Comparison of ENCODE assay signal across 8 mouse cellular contexts in the genomic region with DNA sequence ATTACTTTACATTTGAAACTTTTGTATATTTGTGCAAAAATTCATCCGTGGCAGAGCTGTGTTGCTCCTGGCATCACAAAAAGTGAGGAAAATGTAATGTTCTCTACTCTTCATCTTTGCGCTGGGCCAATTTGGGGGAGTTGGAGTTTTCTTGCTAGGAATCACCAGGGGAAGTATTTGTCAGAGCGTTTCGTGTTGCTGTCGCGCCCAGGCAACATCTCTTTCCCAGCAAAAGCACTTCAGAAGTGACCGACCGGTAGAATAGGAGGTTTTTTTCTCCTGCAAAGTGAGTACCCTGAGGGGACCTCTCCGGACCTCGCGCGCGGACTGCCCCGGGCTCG. TPM values are rescaled to one million over a fixed set of nuclear protein-coding genes. Genes with fewer than 3 reads are reported as not detected.
DNase-seq lines count a peak whose midpoint lies in the region; ATAC-seq and TF ChIP-seq lines count a peak whose summit lies in the region.

No protein-coding gene starts in this region.

- H3K9me3 ChIP-seq in limb, embryonic 13.5 days = no peaks in the 10 kb centered on the region
- no peaks in the 10 kb centered on the region for H3K9me3 ChIP-seq in stomach, embryonic 15.5 days

- ATAC-seq in limb, embryonic 13.5 days (ENCODE audit: low FRiP score, low read depth) = no peak
- no peak for ATAC-seq in stomach, embryonic 15.5 days (ENCODE audit: insufficient read depth, low FRiP score, low read depth)

- under 1% methylated on average over 15 of the region's 15 CpGs for WGBS in cerebellum, adult 2 months
- whole genome bisulfite sequencing in spleen, adult 2 months = 7% methylated on average over 15 of the region's 15 CpGs
- under 1% methylated on average over 15 of the region's 15 CpGs for WGBS in limb, embryonic 13.5 days
- under 1% methylated on average over 15 of the region's 15 CpGs for WGBS in stomach, embryonic 15.5 days

- TF ChIP-seq POLR2A in cerebellum, adult 2 months (IDR thresholded peaks at IDR 0.05; ENCODE audit: borderline replicate concordance, insufficient read depth, low read length) = no peak
- TF ChIP-seq POLR2A in spleen, adult 2 months (IDR thresholded peaks at IDR 0.05; ENCODE audit: low read depth, low read length) = no peak

- no peak for DNase-seq in cerebellum, adult 2 months
- DNase-seq in cerebellum, adult 11 months = no peak
- DNase-seq in spleen, adult 2 months (ENCODE audit: low read depth in 1 of 2, low spot score in 2 of 2) = no peak
- no peak for DNase-seq in spleen, postnatal 4 days (ENCODE audit: low spot score in 2 of 2)
- DNase-seq in thymus, postnatal 0 days (ENCODE audit: low spot score) = no peak
- DNase-seq in left cerebral cortex, postnatal 36 days (ENCODE audit: low spot score in 2 of 2) = no peak

- no peaks in the 10 kb centered on the region for H3K27me3 ChIP-seq in cerebellum, adult 2 months (ENCODE audit: control insufficient read depth, insufficient read depth, low read length)
- H3K27me3 ChIP-seq in spleen, adult 2 months (ENCODE audit: control insufficient read depth, insufficient read depth, low read length) = no peaks in the 10 kb centered on the region
- no peaks in the 10 kb centered on the region for H3K27me3 ChIP-seq in limb, embryonic 13.5 days
- no peaks in the 10 kb centered on the region for H3K27me3 ChIP-seq in stomach, embryonic 15.5 days (replicated peaks)

- H3K4me3 ChIP-seq in cerebellum, adult 2 months (replicated peaks; ENCODE audit: insufficient read depth, low read depth, low read length) = peak overlapping the region; percentile 89
- peak overlapping the region; percentile 96 for H3K4me3 ChIP-seq in spleen, adult 2 months (ENCODE audit: extremely low read depth, insufficient read depth, insufficient read length)
- peak overlapping the region; percentile 88 for H3K4me3 ChIP-seq in limb, embryonic 13.5 days
- H3K4me3 ChIP-seq in stomach, embryonic 15.5 days (replicated peaks) = peak overlapping the region; percentile 90

- intact Hi-C loops in left cerebral cortex, postnatal 36 days (cut with DNase I) = loop anchor here (10.0 kb wide), 1 partner anchor 134 kb away; no protein-coding TSS in a partner anchor

- H3K9ac ChIP-seq in limb, embryonic 13.5 days = peak overlapping the region; percentile 98
- no peak overlapping the region; the same call in 1 of the 2 replicates for H3K9ac ChIP-seq in stomach, embryonic 15.5 days

- peaks cover 5% of the 10 kb centered on the region; the same call in 1 of the 2 replicates for H3K4me1 ChIP-seq in cerebellum, adult 2 months (ENCODE audit: control insufficient read depth, insufficient read depth, low read length)
- H3K4me1 ChIP-seq in spleen, adult 2 months (ENCODE audit: control insufficient read depth, insufficient read depth, insufficient read length) = peaks cover 9% of the 10 kb centered on the region
- peaks cover 34% of the 10 kb centered on the region for H3K4me1 ChIP-seq in limb, embryonic 13.5 days
- peaks cover 19% of the 10 kb centered on the region for H3K4me1 ChIP-seq in stomach, embryonic 15.5 days

- no peak for TF ChIP-seq CTCF in cerebellum, adult 2 months (IDR thresholded peaks at IDR 0.05; ENCODE audit: borderline replicate concordance, insufficient read depth, low read depth, low read length)
- TF ChIP-seq CTCF in spleen, adult 2 months (IDR thresholded peaks at IDR 0.05; ENCODE audit: extremely low read depth, insufficient read depth, insufficient read length, insufficient replicate concordance) = no peak

- peak overlapping the region; percentile 65; the same call in 1 of the 2 replicates for H3K27ac ChIP-seq in cerebellum, adult 2 months (ENCODE audit: insufficient read depth, low read length)
- peak overlapping the region; percentile 99 for H3K27ac ChIP-seq in spleen, adult 2 months (ENCODE audit: insufficient read depth, low read length)
- H3K27ac ChIP-seq in limb, embryonic 13.5 days = peak overlapping the region; percentile 95
- peak overlapping the region; percentile 99 for H3K27ac ChIP-seq in stomach, embryonic 15.5 days

- peak overlapping the region; percentile 70 for H3K4me2 ChIP-seq in limb, embryonic 13.5 days (replicated peaks)
- H3K4me2 ChIP-seq in stomach, embryonic 15.5 days = peak overlapping the region; percentile 63

- H3K36me3 ChIP-seq in spleen, adult 2 months (ENCODE audit: control insufficient read depth, insufficient read depth, low read length) = 0 out of 2 replicates have a peak, but pooled peaks cover 3% of the 10 kb centered on the region
- H3K36me3 ChIP-seq in limb, embryonic 13.5 days = peaks cover 5% of the 10 kb centered on the region
- H3K36me3 ChIP-seq in stomach, embryonic 15.5 days = 0 out of 2 replicates have a peak, but pooled peaks cover 3% of the 10 kb centered on the region

RNA-seq across cellular contexts. Expression of gene Wdr78, which starts 4.5 kb away (rescaled TPM):
- 4.1 and 5.3 TPM in 2 replicates for polyA plus RNA-seq in cerebellum, adult 2 months (2012; rRNA removed)
- polyA plus RNA-seq in spleen, adult 2 months (2012; rRNA removed) = 0.57 and 1.2 TPM in 2 replicates
- 3.7 and 3.8 TPM in 2 replicates for polyA plus RNA-seq in limb, embryonic 13.5 days (2015; fragmentation: Nextera tagmentation; extraction: Ambion mirVana)
- 2.1 and 2.3 TPM in 2 replicates for polyA plus RNA-seq in stomach, embryonic 15.5 days (2015; fragmentation: Nextera tagmentation; extraction: Ambion mirVana)
- polyA plus RNA-seq in thymus, postnatal 0 days (2015; fragmentation: Nextera tagmentation; extraction: Ambion mirVana) = 8.8 and 10.6 TPM in 2 replicates
- total RNA-seq in left cerebral cortex, postnatal 36 days (2021) = 10 to 100 TPM; 10.6 to 17.4 TPM

RNA-seq across cellular contexts. Expression of gene Mier1, which starts 4.7 kb away (rescaled TPM):
- polyA plus RNA-seq in cerebellum, adult 2 months (2012; rRNA removed) = 24.8 and 25.6 TPM in 2 replicates
- polyA plus RNA-seq in spleen, adult 2 months (2012; rRNA removed) = 8.6 and 9.7 TPM in 2 replicates
- polyA plus RNA-seq in limb, embryonic 13.5 days (2015; fragmentation: Nextera tagmentation; extraction: Ambion mirVana) = 53.1 and 59.0 TPM in 2 replicates
- 44.7 and 49.3 TPM in 2 replicates for polyA plus RNA-seq in stomach, embryonic 15.5 days (2015; fragmentation: Nextera tagmentation; extraction: Ambion mirVana)
- polyA plus RNA-seq in thymus, postnatal 0 days (2015; fragmentation: Nextera tagmentation; extraction: Ambion mirVana) = 116 and 169 TPM in 2 replicates
- total RNA-seq in left cerebral cortex, postnatal 36 days (2021) = 10 to 100 TPM; 41.1 to 43.6 TPM
